Mouse (Mus musculus): ENCODE results near the gene Nkx2-9. TPM values are rescaled to one million over a fixed set of nuclear protein-coding genes. Genes with fewer than 3 reads are reported as not detected.

The Nkx2-9 gene
- total RNA-seq (2023), result not detected in 4 replicates

GRCm38 (mm10) chr12:56612761-56613437, at the start of gene Nkx2-9:
TSS of gene Nkx2-9 (minus strand) at chr12:56613284.

Other genes with a start within 250 kb of the Nkx2-9 start
- gene Nkx2-1, start 76.4 kb downstream of the Nkx2-9 start, total RNA-seq (2023), result not detected in 4 replicates
- gene Pax9, start 78.5 kb upstream of the Nkx2-9 start, total RNA-seq (2023), result not detected in 4 replicates

Measured in B cell, adult 62 days (primary cell).